Mouse (Mus musculus) CD8-positive naive resting alpha-beta T cell, adult 2 months (primary cell): ENCODE measurements at regions not wholly inside any gene's neighbourhood (a gene's known extent, or its start where the extent isn't known, plus 50 kb on each side); places are given as distances from the start of the nearest gene placed in this dataset.
"Not testable (repeated sequence)": the region's sequence is repeated elsewhere in the genome, so short reads cannot be mapped to it uniquely, and the experiment has no call there.

Experiments
- DNase-seq, 2 experiments: peaks; one replicate each; pipeline ENCODE4 v3.0.0; 2022; ENCODE audit warnings: low read depth in 2 of 2, low spot score in 2 of 2

GRCm38 (mm10) chr6:143431896-143432450 lies 265.0 kb downstream of the Etnk1 start:
- DNase-seq: no peak

GRCm38 (mm10) chr6:143437367-143438271 lies 270.6 kb downstream of the Etnk1 start:
- no peak for DNase-seq

- no peak for DNase-seq
Measured at GRCm38 (mm10) chr6:143438272-143438591, 271.2 kb downstream of the Etnk1 start.

GRCm38 (mm10) chr6:143439484-143439883 lies 272.5 kb downstream of the Etnk1 start:
- no peak for DNase-seq

- no peak for DNase-seq
Measured at GRCm38 (mm10) chr6:143440237-143440950, 273.4 kb downstream of the Etnk1 start.

GRCm38 (mm10) chr6:143442361-143442760 lies 275.3 kb downstream of the Etnk1 start:
- no peak for DNase-seq

GRCm38 (mm10) chr6:143443446-143443845 lies 276.4 kb downstream of the Etnk1 start:
- DNase-seq: no peak

GRCm38 (mm10) chr6:143444782-143445181 lies 277.8 kb downstream of the Etnk1 start:
- DNase-seq: no peak

- DNase-seq: no peak
Measured at GRCm38 (mm10) chr6:143445834-143446552, 279.0 kb downstream of the Etnk1 start.

- DNase-seq: no peak
Measured at GRCm38 (mm10) chr6:143447060-143447459, 280.0 kb downstream of the Etnk1 start.

GRCm38 (mm10) chr6:143449071-143449470 lies 282.1 kb downstream of the Etnk1 start:
- no peak for DNase-seq

- DNase-seq: no peak
Measured at GRCm38 (mm10) chr6:143451869-143452268, 284.8 kb downstream of the Etnk1 start.

- no peak for DNase-seq
Measured at GRCm38 (mm10) chr6:143454695-143455218, 287.7 kb downstream of the Etnk1 start.

- no peak for DNase-seq
Measured at GRCm38 (mm10) chr6:143464907-143465537, 298.0 kb downstream of the Etnk1 start.

GRCm38 (mm10) chr6:143472676-143473075 lies 305.7 kb downstream of the Etnk1 start:
- not testable (repeated sequence) for DNase-seq

GRCm38 (mm10) chr6:143474396-143474795 lies 307.4 kb downstream of the Etnk1 start:
- no peak for DNase-seq

GRCm38 (mm10) chr6:143475296-143475695 lies 308.3 kb downstream of the Etnk1 start:
- no peak for DNase-seq

GRCm38 (mm10) chr6:143477396-143477795 lies 310.4 kb downstream of the Etnk1 start:
- no peak for DNase-seq

GRCm38 (mm10) chr6:143479239-143479638 lies 312.2 kb downstream of the Etnk1 start:
- no peak for DNase-seq

- DNase-seq: no peak
Measured at GRCm38 (mm10) chr6:143479701-143480388, 312.8 kb downstream of the Etnk1 start.
